Mouse (Mus musculus): Measurements from ENCODE around the gene Srsy. TPM values are rescaled to one million over a fixed set of nuclear protein-coding genes. Genes with fewer than 3 reads are reported as not detected.

Srsy gene
- total RNA-seq (2023): not detected

GRCm38 (mm10) chrY:17937230-17937629 is at the start of gene Srsy:
Gene Srsy (minus strand): TSS chrY:17937330.

Other genes starting within 250 kb of the Srsy start
- not detected for gene Gm21904, start 91.1 kb downstream of the Srsy start, total RNA-seq (2023)
- not detected for gene Gm20772, start 62.6 kb downstream of the Srsy start, total RNA-seq (2023)
- not detected for gene Gm20831, start 62.6 kb downstream of the Srsy start, total RNA-seq (2023)
- gene Gm21764, start 124.5 kb upstream of the Srsy start, total RNA-seq (2023): not detected
- gene Ssty1, start 151.8 kb upstream of the Srsy start, total RNA-seq (2023): not detected

All from T-cell, adult 66 days (primary cell).